Mouse (Mus musculus): Measurements from ENCODE around the gene Net1.

DNA sequence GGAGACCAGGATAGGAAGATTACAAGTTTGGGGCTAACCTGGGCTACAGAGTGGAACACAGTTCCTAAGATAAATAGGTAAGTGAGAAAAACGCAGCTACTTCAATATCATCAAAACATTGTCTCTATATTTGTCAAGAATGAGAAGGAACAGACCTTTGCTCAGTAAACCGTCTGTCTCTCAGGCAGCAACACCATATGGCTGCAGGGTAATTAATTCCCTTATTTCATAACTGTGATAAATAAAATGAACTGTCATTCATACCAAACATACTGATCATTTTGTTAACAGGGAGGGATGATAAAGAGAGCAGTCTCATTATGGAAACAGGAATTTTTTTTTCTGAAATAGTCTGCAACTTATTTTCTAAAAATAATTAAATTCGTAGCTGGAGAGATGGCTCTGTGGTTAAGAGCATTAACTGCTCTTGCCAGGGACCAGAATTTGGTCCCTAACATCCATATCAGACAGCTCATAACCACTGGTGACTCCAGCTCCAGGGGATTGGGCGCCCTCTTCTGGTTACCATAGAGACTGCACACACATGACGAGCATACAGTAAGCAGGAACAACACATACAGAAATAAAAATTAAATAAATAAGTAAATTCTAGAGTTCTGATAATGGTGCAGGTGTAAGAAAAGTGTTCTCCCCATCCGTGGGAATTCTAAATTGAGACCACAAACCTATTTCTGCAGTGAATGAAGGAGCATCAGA is 33.3 kb upstream of the Net1 start:
- TF ChIP-seq CTCF (IDR thresholded peaks at IDR 0.05; ENCODE audit: low read depth, low read length) (peak; percentile 32), EP300 (IDR thresholded peaks at IDR 0.05; ENCODE audit: insufficient read depth, low read depth, low read length) (no peak)

Measured in ES-Bruce4 (cell line).